Mouse (Mus musculus) adrenal gland, postnatal 4 days (tissue): ENCODE results near the gene Gm10073. TPM values are rescaled to one million over a fixed set of nuclear protein-coding genes. Genes with fewer than 3 reads are reported as not detected.
"Not testable (repeated sequence)": the region's sequence is repeated elsewhere in the genome, so short reads cannot be mapped to it uniquely, and the experiment has no call there.

Source experiments
- DNase-seq, 2 experiments: peaks; one replicate each; pipeline ENCODE4 v3.0.0; 2021 to 2022; ENCODE audit warnings: low spot score in 2 of 2, mixed read lengths in 2 of 2
- long read RNA-seq, 2 experiments: library from polyadenylated mRNA; stranded (forward); transcript quantifications; one replicate each; pipeline ENCODE4 v2.0.0; 2021
- total RNA-seq, 2 experiments: library from RNA; stranded (reverse); gene quantifications; 2 replicates each; pipeline ENCODE4 v1.2.3; 2021

Gene Gm10073
- total RNA-seq = 100 to 1,000 TPM; 142 to 154 TPM
- long read RNA-seq, experiment 1, partial matches to known transcripts = 0 of 2 reads
- long read RNA-seq, experiment 1, other reads (novel, unspliced or antisense) = 0 of 2 reads
- long read RNA-seq, experiment 2, transcript Gm10073-201 (1 exons, 496 nt) = major isoform, 8 of 8 reads
- long read RNA-seq, experiment 2, partial matches to known transcripts = 0 of 8 reads
- long read RNA-seq, experiment 2, other reads (novel, unspliced or antisense) = 0 of 8 reads

DNA sequence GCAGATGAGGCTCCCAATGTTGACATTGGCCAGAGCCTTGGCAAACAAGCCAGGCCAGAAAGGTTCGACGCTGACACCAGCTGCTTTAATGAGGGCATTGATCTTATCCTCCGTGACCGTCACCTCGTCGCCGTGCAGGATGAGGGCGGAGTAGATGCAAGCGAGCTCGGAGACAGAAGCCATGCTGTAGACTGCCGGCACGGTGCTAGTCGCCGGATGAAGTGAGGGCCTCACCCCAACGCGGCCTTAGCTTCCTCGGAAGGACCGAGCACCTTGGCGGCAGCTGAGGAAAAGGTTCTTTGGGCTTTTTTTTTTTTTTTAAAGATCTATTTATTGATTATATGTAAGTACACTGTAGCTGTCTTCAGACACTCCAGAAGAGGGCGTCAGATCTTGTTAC, at the start of gene Gm10073:
TSS of gene Gm10073 (minus strand) at position 294 of the 400 bp plus-strand sequence.
- not testable (repeated sequence) for DNase-seq

GRCm38 (mm10) chr8:106623016-106623415, 49.8 kb upstream of the Gm10073 start:
- DNase-seq = no peak

GRCm38 (mm10) chr8:106620488-106620887, 47.2 kb upstream of the Gm10073 start:
- DNase-seq = no peak

GRCm38 (mm10) chr8:106619549-106620245, 46.4 kb upstream of the Gm10073 start:
- no peak for DNase-seq

DNA sequence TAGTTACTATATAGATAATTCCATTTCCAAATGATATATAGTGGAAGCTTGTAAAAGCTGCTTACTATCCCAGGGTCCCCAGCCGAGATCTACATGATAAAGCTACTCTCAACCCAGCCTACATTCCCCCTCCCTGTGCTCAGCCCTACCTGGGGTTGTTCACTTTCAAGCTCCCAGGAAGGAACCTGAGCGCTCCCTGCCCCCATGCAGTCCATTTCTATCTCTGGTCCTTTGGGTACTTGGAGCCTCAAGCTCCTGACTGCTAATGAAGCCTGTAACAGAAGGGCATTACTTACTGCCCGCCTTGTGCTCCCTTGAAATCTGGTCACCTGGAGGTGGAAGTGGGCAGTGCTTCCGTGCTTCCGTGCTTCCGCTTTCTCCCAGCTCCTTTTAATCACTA, 45.1 kb upstream of the Gm10073 start:
- DNase-seq = no peak

DNA sequence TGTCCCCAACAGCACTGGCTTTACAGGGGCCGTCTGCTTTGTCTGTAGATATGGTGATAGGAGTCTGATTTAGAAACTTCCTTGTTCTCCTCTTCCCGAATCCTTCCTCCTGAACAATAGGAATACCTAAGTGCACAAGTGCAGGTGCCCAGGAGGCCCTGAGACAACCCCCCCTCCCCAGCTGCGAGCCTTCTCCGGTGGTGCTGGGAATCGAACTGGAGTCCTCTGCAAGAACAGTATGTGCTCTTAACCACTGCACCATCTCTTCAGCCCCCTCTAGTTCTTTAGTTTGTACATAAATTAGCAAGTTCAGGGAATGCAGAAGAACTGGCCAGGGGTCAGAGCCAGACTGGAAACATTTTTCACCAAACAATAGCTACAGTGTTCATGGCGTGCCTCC, 44.6 kb upstream of the Gm10073 start:
- DNase-seq = no peak

DNA sequence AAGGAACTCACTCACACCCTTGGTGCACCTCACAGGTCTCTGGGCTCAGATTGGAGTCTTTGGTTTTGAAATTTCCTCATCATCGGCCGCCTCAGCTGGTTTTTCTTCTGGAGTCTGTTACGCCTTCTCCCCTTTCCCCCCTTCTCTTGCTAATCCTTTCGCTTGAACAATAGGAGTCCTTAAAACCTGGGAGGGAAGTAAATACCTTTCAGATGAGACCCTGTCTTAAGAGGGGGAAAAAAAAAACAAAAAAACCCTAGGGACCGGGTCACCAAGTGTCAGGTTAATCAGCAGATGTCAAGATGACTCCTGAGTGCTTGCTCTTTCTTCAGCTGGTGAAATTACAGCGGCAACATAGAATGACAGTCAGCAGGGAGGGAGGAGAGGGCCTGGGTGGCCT, 43.9 kb upstream of the Gm10073 start:
- no peak for DNase-seq

GRCm38 (mm10) chr8:106616679-106617078, 43.4 kb upstream of the Gm10073 start:
- no peak for DNase-seq

DNA sequence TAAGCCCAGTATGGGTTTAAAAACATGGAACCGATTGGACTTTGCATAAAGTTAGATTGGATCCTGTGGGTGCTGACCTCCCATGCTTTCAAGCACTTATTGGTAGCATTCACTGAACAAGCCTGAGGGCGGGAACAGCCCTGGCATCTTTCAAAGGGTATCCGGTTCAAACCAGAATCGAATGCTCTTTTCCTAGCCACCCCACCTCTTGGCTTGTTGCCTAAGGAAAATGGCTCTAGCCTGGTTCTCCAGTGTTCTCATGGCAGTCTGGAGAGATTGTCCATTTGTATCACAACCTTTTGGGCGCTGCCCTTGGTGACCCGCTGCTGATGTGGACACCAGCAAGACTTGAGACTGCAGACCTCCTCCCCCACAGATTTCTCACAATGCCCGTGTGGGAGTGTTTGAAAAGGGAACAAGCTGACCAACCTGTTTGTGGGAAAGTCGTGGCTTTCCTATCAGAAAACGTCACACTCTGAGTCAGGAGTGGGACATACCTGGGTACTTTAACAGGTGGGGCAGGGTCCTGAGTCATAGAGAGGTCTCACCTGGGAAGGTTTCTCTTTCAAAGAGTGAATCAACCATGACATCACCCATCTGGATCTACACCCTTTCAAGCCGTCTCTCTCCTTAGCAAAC, 42.5 kb upstream of the Gm10073 start:
- no peak for DNase-seq

GRCm38 (mm10) chr8:106614704-106615103, 41.4 kb upstream of the Gm10073 start:
- DNase-seq = no peak

- DNase-seq = no peak
Observed at GRCm38 (mm10) chr8:106612047-106612446, 38.8 kb upstream of the Gm10073 start.

DNA sequence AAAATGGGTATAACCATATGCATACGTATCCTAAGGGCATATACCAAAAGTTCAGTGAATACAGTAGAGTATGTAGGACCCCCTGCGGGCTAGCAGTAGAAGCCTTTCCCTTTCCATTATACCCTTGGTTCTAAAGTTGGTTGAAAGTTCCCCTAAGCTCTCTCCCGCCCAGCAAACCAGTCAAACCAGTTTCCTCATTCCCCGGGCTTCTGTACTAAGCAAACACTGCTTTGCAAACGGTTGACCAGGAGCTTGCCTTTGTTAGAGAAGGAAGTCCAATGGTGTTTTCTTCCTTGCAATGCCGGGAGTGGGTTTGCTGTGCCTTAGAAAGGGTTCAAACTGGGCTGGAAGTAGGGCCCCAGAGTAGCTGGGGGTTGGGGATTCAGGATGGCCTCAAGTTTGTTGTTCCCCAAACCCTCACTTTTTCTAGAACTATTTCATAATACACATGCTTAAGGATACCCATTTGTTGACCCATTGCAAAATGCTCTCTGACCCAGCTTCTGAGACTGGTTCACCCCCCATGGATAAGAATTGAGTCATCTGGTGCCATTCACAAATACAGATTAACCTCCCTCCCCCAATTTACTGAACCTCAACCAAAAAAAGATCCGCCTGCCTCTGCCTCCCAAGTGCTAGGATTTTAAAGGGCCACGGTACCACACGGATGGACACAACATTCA, 37.8 kb upstream of the Gm10073 start:
- no peak for DNase-seq

- DNase-seq = no peak
Observed at GRCm38 (mm10) chr8:106609076-106609903, 36.0 kb upstream of the Gm10073 start.

DNA sequence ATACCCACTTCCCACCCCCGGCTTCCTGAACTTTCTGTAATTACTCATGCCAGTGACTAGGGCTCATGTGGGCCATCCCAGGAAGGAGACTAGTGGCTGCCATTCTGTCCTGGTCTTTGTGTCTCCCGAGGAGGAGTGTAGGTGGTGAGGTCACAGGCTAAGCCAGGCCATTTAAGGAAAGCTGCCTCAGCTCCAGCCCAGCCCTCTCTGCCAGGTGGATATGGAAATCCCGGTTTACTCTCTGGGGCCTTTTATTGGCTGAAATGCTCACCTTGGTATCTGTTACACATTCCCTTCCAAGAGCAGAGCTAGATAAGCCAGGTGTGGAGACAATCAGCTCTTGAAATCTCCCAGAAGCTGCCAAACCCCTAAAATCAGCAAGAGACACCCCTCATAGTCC, 35.2 kb upstream of the Gm10073 start:
- DNase-seq = no peak

DNA sequence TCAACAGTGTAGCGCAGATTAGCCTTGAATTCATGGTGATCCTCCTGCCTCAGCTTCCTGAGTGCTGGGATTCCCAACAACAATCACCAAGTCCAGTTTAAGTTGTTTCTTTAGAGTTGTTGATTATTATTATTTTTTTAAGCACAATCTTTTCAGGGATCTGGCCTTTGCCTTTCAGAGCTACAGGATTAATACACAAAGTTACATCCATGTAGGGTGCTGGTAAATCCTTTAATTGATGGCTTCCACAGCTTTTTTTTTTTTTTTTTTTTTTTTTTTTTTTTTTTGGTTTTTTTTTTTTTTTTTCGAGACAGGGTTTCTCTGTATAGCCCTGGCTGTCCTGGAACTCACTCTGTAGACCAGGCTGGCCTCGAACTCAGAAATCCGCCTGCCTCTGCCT, 34.5 kb upstream of the Gm10073 start:
- DNase-seq = not testable (repeated sequence)

DNA sequence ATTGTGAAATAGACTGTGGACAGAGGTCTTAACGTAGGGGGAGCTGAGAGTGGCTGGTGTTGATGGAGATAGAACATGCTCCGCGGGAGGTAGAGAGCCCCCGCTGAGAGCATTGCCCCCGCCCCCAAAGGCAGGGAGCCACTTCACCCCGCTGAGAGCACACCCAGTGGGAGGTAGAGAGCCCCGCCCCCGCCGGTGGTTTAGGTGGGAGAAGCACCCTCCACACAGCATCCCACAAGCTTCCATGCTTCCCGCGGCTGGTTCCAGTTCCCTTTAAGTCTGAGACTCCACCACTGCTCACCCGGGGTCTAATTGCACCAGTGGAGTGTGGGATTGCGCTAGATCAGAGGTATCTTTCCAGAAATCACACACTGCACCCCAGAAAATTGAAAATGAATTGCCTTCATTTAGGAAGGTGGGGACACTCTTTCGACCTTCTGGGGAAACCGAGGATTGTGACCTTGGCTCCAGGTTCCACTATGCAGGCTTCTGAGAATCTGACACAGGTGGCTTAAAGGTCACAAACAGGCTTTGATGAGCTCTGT, 33.4 kb upstream of the Gm10073 start:
- no peak for DNase-seq

DNA sequence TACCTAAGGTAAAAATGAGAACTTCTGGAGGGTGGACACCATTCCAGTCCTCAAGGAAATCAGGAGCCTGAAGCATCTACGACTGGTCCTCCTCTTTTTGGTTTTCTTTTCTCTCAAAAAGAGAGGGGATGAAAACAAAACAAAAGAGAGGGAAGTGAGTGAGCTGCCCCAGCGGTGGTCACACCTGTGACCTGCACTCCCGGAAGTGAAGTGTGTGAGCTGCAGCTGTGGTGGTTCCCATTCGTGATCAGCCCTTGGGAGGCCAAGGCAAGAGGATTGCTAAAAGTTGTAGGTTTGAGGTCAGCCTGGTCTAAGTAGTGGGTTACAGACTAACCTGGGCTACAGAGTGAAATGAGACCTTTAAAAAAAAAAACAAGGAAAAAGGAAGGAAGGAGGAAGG, 32.9 kb upstream of the Gm10073 start:
- no peak for DNase-seq

DNA sequence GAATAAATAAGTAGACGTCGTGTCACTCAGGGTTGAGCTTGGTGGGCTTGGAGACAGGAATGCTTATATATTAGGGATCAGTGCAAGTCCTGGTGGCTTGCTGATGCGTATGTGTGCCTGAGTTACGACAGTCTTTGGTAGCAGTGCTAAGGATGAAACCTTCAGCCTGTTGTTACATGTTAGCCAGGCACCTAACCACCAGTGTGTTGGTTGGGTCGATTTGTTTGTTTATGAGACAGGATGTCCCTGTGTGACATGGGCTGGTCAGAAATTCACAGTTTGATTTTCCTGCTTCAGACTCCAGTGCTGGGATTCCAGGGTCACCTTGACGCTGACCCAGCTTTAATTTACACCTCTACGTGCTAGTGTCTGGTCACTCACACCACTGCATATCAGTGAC, 32.4 kb upstream of the Gm10073 start:
- DNase-seq = no peak

DNA sequence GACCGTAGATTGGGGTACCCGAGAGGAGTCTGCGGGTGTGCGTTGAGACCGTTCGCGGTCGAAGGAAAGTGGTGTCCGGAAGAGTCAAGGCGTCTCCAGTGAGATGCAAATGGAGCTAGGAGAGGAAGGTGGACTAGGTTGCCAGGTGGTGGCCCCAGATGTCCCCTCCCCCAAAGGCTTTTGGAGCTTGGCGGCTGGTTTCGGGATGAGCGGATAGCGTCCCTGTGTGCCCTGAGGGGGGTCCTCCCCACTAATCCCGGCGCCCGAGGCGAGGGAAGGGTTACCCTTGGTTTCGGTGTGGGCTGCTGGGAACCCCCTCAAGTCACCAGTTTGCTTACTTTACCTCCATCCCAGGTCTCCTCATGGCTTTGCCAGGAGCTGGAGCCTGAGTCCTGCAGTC, 30.7 kb upstream of the Gm10073 start:
- no peak for DNase-seq

DNA sequence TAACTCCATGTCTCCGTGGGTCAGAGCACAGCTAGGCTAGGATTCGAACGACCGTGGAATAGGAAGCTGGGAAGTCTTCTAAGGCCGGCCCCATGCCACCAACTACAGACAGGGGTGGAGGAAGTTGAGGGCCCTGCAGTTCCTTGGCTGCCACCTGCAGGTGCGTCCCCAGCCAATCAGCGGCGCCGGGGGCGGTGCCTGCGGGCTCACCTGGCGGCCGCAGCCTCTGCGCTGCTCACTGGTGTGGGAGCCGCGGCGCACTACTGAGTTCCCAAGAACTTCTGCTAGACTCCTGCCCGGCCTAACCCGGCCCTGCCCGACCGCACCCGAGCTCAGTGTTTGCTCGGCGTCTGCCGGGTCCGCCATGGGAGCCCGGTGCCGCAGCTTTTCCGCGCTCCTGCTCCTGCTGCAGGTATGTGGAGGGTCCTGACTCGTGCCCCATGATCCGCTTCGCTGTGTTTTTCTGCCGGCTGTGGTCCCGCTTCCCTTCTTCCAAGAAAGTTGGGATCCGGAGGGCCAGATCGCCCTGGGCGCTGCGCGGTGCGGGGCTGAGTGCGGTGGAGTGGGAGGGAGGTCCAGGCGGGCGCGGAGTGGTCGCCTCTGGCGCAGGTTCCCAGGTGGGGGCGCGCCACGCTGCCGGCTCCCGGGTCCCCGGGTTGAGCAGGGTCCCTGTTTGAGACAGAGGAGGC, 30.0 kb upstream of the Gm10073 start, which contains the start of gene Cdh1:
TSS of gene Cdh1 (plus strand) at position 221 of the 689 bp plus-strand sequence.
- DNase-seq = no peak
